Mouse (Mus musculus) lung, postnatal 0 days (tissue): ENCODE data around the gene Mtx1. TPM values are rescaled to one million over a fixed set of nuclear protein-coding genes. Genes with fewer than 3 reads are reported as not detected.

ENCODE experiments used
- ATAC-seq: fragments of 200-750 bp; cut with Nextera tagmentation; 2 replicates; pipeline ENCODE4 v1.8.0; 2017; ENCODE audit warnings: moderate library complexity
- DNase-seq: peaks from one replicate; pipeline ENCODE4 v3.0.0-alpha.2; 2016; ENCODE audit warnings: low spot score
- H3K27ac ChIP-seq: fragments of 300-500 bp; sonication (generic); 2 replicates; pipeline ENCODE4 v1.5.1; 2014; ENCODE audit warnings: antibody characterized with exemption, mild to moderate bottlenecking, low read length, mixed read lengths
- H3K27me3 ChIP-seq: fragments of 300-500 bp; sonication (generic); replicated peaks from 2 replicates; pipeline ENCODE4 v1.6.1; 2014; ENCODE audit warnings: low read length, mixed read lengths; ENCODE audit not compliant: insufficient read depth
- H3K36me3 ChIP-seq: fragments of 300-500 bp; sonication (generic); 2 replicates; pipeline ENCODE4 v1.6.1; 2014; ENCODE audit warnings: low read length, mixed read lengths; ENCODE audit not compliant: insufficient read depth
- H3K4me1 ChIP-seq: fragments of 300-500 bp; sonication (generic); 2 replicates; pipeline ENCODE4 v1.6.1; 2014; ENCODE audit warnings: antibody characterized with exemption, low read depth, low read length, mixed read lengths; ENCODE audit not compliant: insufficient read depth
- H3K4me2 ChIP-seq: fragments of 300-500 bp; sonication (generic); replicated peaks from 2 replicates; pipeline ENCODE4 v1.6.1; 2014; ENCODE audit warnings: low read depth, mild to moderate bottlenecking, low read length, moderate library complexity, mixed read lengths
- H3K4me3 ChIP-seq: fragments of 300-500 bp; sonication (generic); 2 replicates; pipeline ENCODE4 v1.5.1; 2014; ENCODE audit warnings: low read depth, low read length
- H3K9ac ChIP-seq: fragments of 300-500 bp; sonication (generic); replicated peaks from 2 replicates; pipeline ENCODE4 v1.6.1; 2014; ENCODE audit warnings: low read depth, mild to moderate bottlenecking
- H3K9me3 ChIP-seq: fragments of 300-500 bp; sonication (generic); 2 replicates; pipeline ENCODE4 v1.6.1; 2016; ENCODE audit warnings: low read length, mixed read lengths
- CTCF ChIP-seq: IDR thresholded peaks from 2 replicates; pipeline ENCODE4 v1.5.1; 2016; ENCODE audit warnings: antibody characterized with exemption, mild to moderate bottlenecking
- EP300 ChIP-seq: IDR thresholded peaks from 2 replicates; pipeline ENCODE4 v1.6.1; 2016; ENCODE audit warnings: antibody characterized with exemption, mild to moderate bottlenecking, control low read depth
- WGBS: fragments of 180-500 bp; shearing (Covaris S2); extraction: QIAGEN DNeasy Blood & Tissue Kit; methylation state at CpG from one replicate; pipeline ENCODE4 v1.1.7; 2014; 5-methylcytosine and 5-hydroxymethylcytosine counted together
- polyA plus RNA-seq: library from polyadenylated mRNA; unstranded; fragments of >200 nt; fragmentation: Nextera tagmentation; extraction: Ambion mirVana; gene quantifications from 2 replicates; pipeline ENCODE4 v1.2.1, GENCODE M21; 2015

Gene Mtx1
- polyA plus RNA-seq, 1 experiment from 2014 or later = 116 TPM

GRCm38 (mm10) chr3:89208736-89209135, 18.2 kb downstream of the Mtx1 start:
- peaks cover 4% of the 10 kb centered on the region; the same call in 1 of the 2 replicates for H3K4me1 ChIP-seq
- H3K27me3 ChIP-seq = no peaks in the 10 kb centered on the region
- H3K36me3 ChIP-seq = peaks cover 35% of the 10 kb centered on the region
- WGBS = 78% methylated on average over 6 of the region's 6 CpGs
- DNase-seq (no peak), ATAC-seq (no peak)
- no peaks in the 10 kb centered on the region for H3K9me3 ChIP-seq
- no peak overlapping the region for H3K27ac ChIP-seq
- TF ChIP-seq EP300 (no peak), CTCF (no peak)
- no peak overlapping the region for H3K9ac ChIP-seq
- H3K4me2 ChIP-seq = no peak overlapping the region
- H3K4me3 ChIP-seq = no peak overlapping the region

- ATAC-seq (no peak), DNase-seq (no peak)
- H3K9ac ChIP-seq = no peak overlapping the region
- no peak for TF ChIP-seq CTCF
- TF ChIP-seq EP300 = no peak
- H3K4me2 ChIP-seq = no peak overlapping the region
- no peaks in the 10 kb centered on the region for H3K9me3 ChIP-seq
- H3K36me3 ChIP-seq = peaks cover 35% of the 10 kb centered on the region
- no peak overlapping the region for H3K4me3 ChIP-seq
- H3K27ac ChIP-seq = no peak overlapping the region
- H3K4me1 ChIP-seq = peaks cover 4% of the 10 kb centered on the region
- no peaks in the 10 kb centered on the region for H3K27me3 ChIP-seq
- WGBS = 89% methylated on average over 13 of the region's 13 CpGs
These were observed 18.7 kb downstream of the Mtx1 start for GRCm38 (mm10) chr3:89208075-89208657.

- DNase-seq = no peak
- Histone ChIP-seq H3K36me3 (peaks cover 35% of the 10 kb centered on the region), H3K9me3 (no peaks in the 10 kb centered on the region)
These were observed 20.2 kb downstream of the Mtx1 start for GRCm38 (mm10) chr3:89206695-89207094.

GRCm38 (mm10) chr3:89206079-89206478, 20.8 kb downstream of the Mtx1 start:
- ATAC-seq (no peak), DNase-seq (no peak)
- H3K9me3 ChIP-seq = no peaks in the 10 kb centered on the region
- no peaks in the 10 kb centered on the region for H3K27me3 ChIP-seq
- TF ChIP-seq CTCF (no peak), EP300 (no peak)
- H3K4me3 ChIP-seq = no peak overlapping the region
- no peak overlapping the region for H3K4me2 ChIP-seq
- peaks cover 4% of the 10 kb centered on the region; the same call in 1 of the 2 replicates for H3K4me1 ChIP-seq
- WGBS = 92% methylated on average over 7 of the region's 7 CpGs
- H3K27ac ChIP-seq = no peak overlapping the region
- H3K9ac ChIP-seq = no peak overlapping the region
- H3K36me3 ChIP-seq = peaks cover 35% of the 10 kb centered on the region

More at GRCm38 (mm10) chr3:89206695-89207094, 20.2 kb downstream of the Mtx1 start:
- no peak overlapping the region for H3K4me2 ChIP-seq
- H3K27ac ChIP-seq = no peak overlapping the region
- ATAC-seq = no peak
- no peak overlapping the region for H3K4me3 ChIP-seq
- no peaks in the 10 kb centered on the region for H3K27me3 ChIP-seq
- peaks cover 4% of the 10 kb centered on the region; the same call in 1 of the 2 replicates for H3K4me1 ChIP-seq
- no peak overlapping the region for H3K9ac ChIP-seq
- WGBS = 83% methylated on average over 2 of the region's 2 CpGs
- TF ChIP-seq EP300 = no peak
- TF ChIP-seq CTCF = no peak

GRCm38 (mm10) chr3:89203142-89203514, 23.8 kb downstream of the Mtx1 start:
- ATAC-seq = no peak
- TF ChIP-seq CTCF = no peak
- no peak for TF ChIP-seq EP300
- no peak for DNase-seq

GRCm38 (mm10) chr3:89202253-89203141, 24.4 kb downstream of the Mtx1 start, which contains the start of gene Gba:
TSS of gene Gba (plus strand) at chr3:89202928.
- 23% methylated on average over 13 of the region's 13 CpGs for WGBS
- Histone ChIP-seq H3K9ac (peak within 1 kb of the TSS; percentile 46), H3K4me1 (peaks cover 4% of the 10 kb centered on the region; the same call in 1 of the 2 replicates), H3K27me3 (no peaks in the 10 kb centered on the region), H3K36me3 (peaks cover 16% of the 10 kb centered on the region), H3K4me2 (peak within 1 kb of the TSS; percentile 77), H3K9me3 (no peaks in the 10 kb centered on the region), H3K27ac (no peak within 1 kb of the TSS), H3K4me3 (peak within 1 kb of the TSS; percentile 46)
- ATAC-seq (peak; percentile 93), DNase-seq (peak; percentile 94)
- TF ChIP-seq EP300 (peak; percentile 77), CTCF (no peak)

More at GRCm38 (mm10) chr3:89203142-89203514, 23.8 kb downstream of the Mtx1 start:
- Histone ChIP-seq H3K9me3 (no peaks in the 10 kb centered on the region), H3K4me3 (peak overlapping the region; percentile 46), H3K27ac (no peak overlapping the region), H3K9ac (peak overlapping the region; percentile 46), H3K36me3 (peaks cover 23% of the 10 kb centered on the region), H3K4me1 (peaks cover 4% of the 10 kb centered on the region; the same call in 1 of the 2 replicates), H3K4me2 (peak overlapping the region; percentile 77), H3K27me3 (no peaks in the 10 kb centered on the region)
- WGBS = 31% methylated on average over 5 of the region's 5 CpGs
